ENCODE assay signal across 17 mouse cellular contexts in genomic region chr5:123865365-123865764, GRCm38 (mm10). TPM values are rescaled to one million over a fixed set of nuclear protein-coding genes. Genes with fewer than 3 reads are reported as not detected.
DNase-seq lines count a peak whose midpoint lies in the region; ATAC-seq and TF ChIP-seq lines count a peak whose summit lies in the region.
"Had no signal": no experiment of that assay in that cellular context is flagged by ENCODE, and none has a peak within 500 bp of the region (broad histone marks: within the 10 kb centered on the region; RNA-seq: fewer than 3 reads in every experiment).

Gene Hcar2, minus strand, starts transcription at chr5:123865499.

- DNase-seq in embryonic facial prominence, embryonic 14.5 days (ENCODE audit: low spot score), result peak; percentile 32
- DNase-seq in embryonic facial prominence, embryonic 10.5 days (ENCODE audit: low spot score), result no peak
- DNase-seq in urinary bladder, adult 2 months (ENCODE audit: low spot score), result peak; percentile 43
- no peak for DNase-seq in urinary bladder, postnatal 10 days (ENCODE audit: low spot score)
- DNase-seq in lung, postnatal 25 days (ENCODE audit: low spot score), result peak; percentile 43
- DNase-seq in stomach, postnatal 0 days (ENCODE audit: low spot score), result no peak
- no peak for DNase-seq in ovary, postnatal 14 days (ENCODE audit: low spot score)
- DNase-seq: adrenal gland, adult 2 months; cerebellum, adult 8-10 months had no signal

- H3K9ac ChIP-seq in embryonic facial prominence, embryonic 14.5 days (ENCODE audit: low read depth, low read length), result no peak within 1 kb of the TSS
- no peak within 1 kb of the TSS for H3K9ac ChIP-seq in stomach, postnatal 0 days (ENCODE audit: low read length)
- no peak within 1 kb of the TSS for H3K9ac ChIP-seq in intestine, embryonic 16.5 days (ENCODE audit: low read depth, low read length)
- H3K9ac ChIP-seq: kidney, embryonic 15.5 days; limb, embryonic 13.5 days; neural tube, embryonic 13.5 days had no signal

- H3K36me3 ChIP-seq in embryonic facial prominence, embryonic 14.5 days (ENCODE audit: control insufficient read depth, insufficient read depth, low read length), result no peaks in the 10 kb centered on the region
- H3K36me3 ChIP-seq in embryonic facial prominence, embryonic 10.5 days (replicated peaks), result no peaks in the 10 kb centered on the region
- H3K36me3 ChIP-seq in stomach, postnatal 0 days (ENCODE audit: control insufficient read depth, insufficient read depth, low read length), result no peaks in the 10 kb centered on the region
- no peaks in the 10 kb centered on the region for H3K36me3 ChIP-seq in intestine, embryonic 16.5 days (ENCODE audit: control insufficient read depth, insufficient read depth, low read length)
- H3K36me3 ChIP-seq: kidney, embryonic 15.5 days; limb, embryonic 13.5 days; neural tube, embryonic 13.5 days had no signal

- H3K4me2 ChIP-seq in embryonic facial prominence, embryonic 14.5 days (ENCODE audit: low read depth, low read length), result no peak within 1 kb of the TSS
- H3K4me2 ChIP-seq in stomach, postnatal 0 days (replicated peaks; ENCODE audit: low read depth), result peak within 1 kb of the TSS; percentile 34
- no peak within 1 kb of the TSS for H3K4me2 ChIP-seq in intestine, embryonic 16.5 days (ENCODE audit: low read depth, low read length)
- H3K4me2 ChIP-seq: kidney, embryonic 15.5 days; limb, embryonic 13.5 days; neural tube, embryonic 13.5 days had no signal

- H3K4me3 ChIP-seq in embryonic facial prominence, embryonic 14.5 days (ENCODE audit: low read depth, low read length), result no peak within 1 kb of the TSS
- no peak within 1 kb of the TSS for H3K4me3 ChIP-seq in embryonic facial prominence, embryonic 10.5 days
- no peak within 1 kb of the TSS for H3K4me3 ChIP-seq in stomach, postnatal 0 days (ENCODE audit: low read depth, low read length)
- no peak within 1 kb of the TSS for H3K4me3 ChIP-seq in intestine, embryonic 16.5 days (ENCODE audit: low read length)
- H3K4me3 ChIP-seq: kidney, embryonic 15.5 days; layer of hippocampus, adult 2 months; left cerebral cortex, adult 2 months; limb, embryonic 13.5 days; neural tube, embryonic 13.5 days had no signal

- no peak for ATAC-seq in embryonic facial prominence, embryonic 14.5 days (ENCODE audit: low read depth)
- 0 out of 2 replicates have a peak, but pooled peaks have one; percentile 45 for ATAC-seq in stomach, postnatal 0 days (ENCODE audit: low FRiP score, low TSS enrichment)
- no peak for ATAC-seq in intestine, embryonic 16.5 days

- no peak for TF ChIP-seq CTCF in stomach, postnatal 0 days (IDR thresholded peaks at IDR 0.05; ENCODE audit: low read depth)

- no peaks in the 10 kb centered on the region for H3K4me1 ChIP-seq in embryonic facial prominence, embryonic 14.5 days (ENCODE audit: control insufficient read depth, insufficient read depth, low read length)
- peaks cover 7% of the 10 kb centered on the region; the same call in 1 of the 2 replicates for H3K4me1 ChIP-seq in embryonic facial prominence, embryonic 10.5 days
- no peaks in the 10 kb centered on the region; the same call in 1 of the 2 replicates for H3K4me1 ChIP-seq in stomach, postnatal 0 days (replicated peaks; ENCODE audit: control insufficient read depth, insufficient read depth)
- no peaks in the 10 kb centered on the region for H3K4me1 ChIP-seq in intestine, embryonic 16.5 days (ENCODE audit: control insufficient read depth, insufficient read depth, low read length)
- H3K4me1 ChIP-seq: limb, embryonic 13.5 days; neural tube, embryonic 13.5 days had no signal

- WGBS in embryonic facial prominence, embryonic 14.5 days, result 68% methylated on average over 12 of the region's 12 CpGs
- WGBS in embryonic facial prominence, embryonic 10.5 days, result 90% methylated on average over 12 of the region's 12 CpGs
- WGBS in stomach, postnatal 0 days, result 46% methylated on average over 12 of the region's 12 CpGs
- WGBS in intestine, embryonic 16.5 days, result 61% methylated on average over 12 of the region's 12 CpGs

- TF ChIP-seq EP300 in stomach, postnatal 0 days (optimal IDR thresholded peaks at IDR 0.05), result peak; percentile 67

- H3K27me3 ChIP-seq in embryonic facial prominence, embryonic 14.5 days (replicated peaks; ENCODE audit: control insufficient read depth, insufficient read depth, low read length), result no peaks in the 10 kb centered on the region
- H3K27me3 ChIP-seq in embryonic facial prominence, embryonic 10.5 days (replicated peaks; ENCODE audit: low read depth, poor library complexity, severe bottlenecking), result no peaks in the 10 kb centered on the region
- no peaks in the 10 kb centered on the region for H3K27me3 ChIP-seq in stomach, postnatal 0 days (ENCODE audit: control insufficient read depth, insufficient read depth, low read length)
- no peaks in the 10 kb centered on the region for H3K27me3 ChIP-seq in intestine, embryonic 16.5 days (replicated peaks; ENCODE audit: control insufficient read depth, insufficient read depth, low read length)
- H3K27me3 ChIP-seq: kidney, embryonic 15.5 days; limb, embryonic 13.5 days; neural tube, embryonic 13.5 days had no signal

- peak within 1 kb of the TSS; percentile 6; the same call in 1 of the 2 replicates for H3K27ac ChIP-seq in embryonic facial prominence, embryonic 14.5 days (replicated peaks; ENCODE audit: low read depth, low read length)
- no peak within 1 kb of the TSS for H3K27ac ChIP-seq in embryonic facial prominence, embryonic 10.5 days (replicated peaks)
- peak within 1 kb of the TSS; percentile 65 for H3K27ac ChIP-seq in stomach, postnatal 0 days (replicated peaks)
- H3K27ac ChIP-seq in intestine, embryonic 16.5 days (ENCODE audit: low read length), result no peak within 1 kb of the TSS
- H3K27ac ChIP-seq: kidney, embryonic 15.5 days; limb, embryonic 13.5 days; neural tube, embryonic 13.5 days had no signal

- H3K9me3 ChIP-seq in embryonic facial prominence, embryonic 14.5 days (ENCODE audit: control insufficient read depth, low read length), result no peaks in the 10 kb centered on the region
- no peaks in the 10 kb centered on the region for H3K9me3 ChIP-seq in embryonic facial prominence, embryonic 10.5 days
- H3K9me3 ChIP-seq in stomach, postnatal 0 days (ENCODE audit: control insufficient read depth, low read length), result no peaks in the 10 kb centered on the region
- no peaks in the 10 kb centered on the region for H3K9me3 ChIP-seq in intestine, embryonic 16.5 days (ENCODE audit: control insufficient read depth, low read length)
- H3K9me3 ChIP-seq: kidney, embryonic 15.5 days; limb, embryonic 13.5 days; neural tube, embryonic 13.5 days had no signal

RNA-seq across cellular contexts. Expression of gene Hcar2, which starts in this region (rescaled TPM):
- 1.6 and 1.8 TPM in 2 replicates for polyA plus RNA-seq in embryonic facial prominence, embryonic 14.5 days (2014; fragmentation: Nextera tagmentation; extraction: Ambion mirVana)
- not detected in 2 replicates for polyA plus RNA-seq in embryonic facial prominence, embryonic 10.5 days (2016; fragmentation: Nextera tagmentation; extraction: Ambion mirVana)
- 6.3 and 7.2 TPM in 2 replicates for polyA plus RNA-seq in urinary bladder, adult 2 months (2012; rRNA removed)
- 24.0 and 26.8 TPM in 2 replicates for polyA plus RNA-seq in stomach, postnatal 0 days (2015; fragmentation: Nextera tagmentation; extraction: Ambion mirVana)
- 0.11 TPM in 1 of 2 replicates, not detected in the other for polyA plus RNA-seq in intestine, embryonic 16.5 days (2015; fragmentation: Nextera tagmentation; extraction: Ambion mirVana)
- polyA plus RNA-seq: heart, embryonic 14.5 days; hindbrain, embryonic 11.5 days; neural tube, embryonic 13.5 days had no signal

Comparison
In these comparisons a context has a peak if more than half of its experiments do, and no peak if none do; other contexts are left out.
1. DNase-seq: peak in embryonic facial prominence, embryonic 14.5 days (single experiment), urinary bladder, adult 2 months (single experiment) and lung, postnatal 25 days (single experiment); none in embryonic facial prominence, embryonic 10.5 days (single experiment), urinary bladder, postnatal 10 days (single experiment), stomach, postnatal 0 days (single experiment) and ovary, postnatal 14 days (single experiment).
2. H3K27ac ChIP-seq: peak in embryonic facial prominence, embryonic 14.5 days (single experiment) and stomach, postnatal 0 days (single experiment); none in embryonic facial prominence, embryonic 10.5 days (single experiment) and intestine, embryonic 16.5 days (single experiment).